Mouse (Mus musculus) lung, adult 10 weeks (tissue): ENCODE data around the gene Kcnmb4. TPM values are rescaled to one million over a fixed set of nuclear protein-coding genes. Genes with fewer than 3 reads are reported as not detected.

Source experiments
- polyA plus RNA-seq: library from polyadenylated mRNA; stranded (reverse); fragments of 350-450 nt; fragmentation: Illumina TruSeq; extraction: RNeasy Lipid Tissue Mini Kit (QIAGEN cat#74804); gene quantifications from one replicate; pipeline ENCODE4 v1.2.3, GENCODE M21; 2014; ENCODE audit warnings: low read depth, low replicate concordance; ENCODE audit not compliant: insufficient read depth

Gene Kcnmb4
- 3.2 TPM for polyA plus RNA-seq

GRCm38 (mm10) chr10:116473759-116474549 lies at the start of gene Kcnmb4:
Gene Kcnmb4, minus strand, starts transcription at chr10:116473878.

Other genes starting within 250 kb of the Kcnmb4 start
- 51.2 TPM for gene Ptprb, start 198.4 kb downstream of the Kcnmb4 start, polyA plus RNA-seq
- 22.0 TPM for gene Cnot2, start 107.6 kb upstream of the Kcnmb4 start, polyA plus RNA-seq